24 mouse cellular contexts compared by ENCODE assay signal in the genomic region with DNA sequence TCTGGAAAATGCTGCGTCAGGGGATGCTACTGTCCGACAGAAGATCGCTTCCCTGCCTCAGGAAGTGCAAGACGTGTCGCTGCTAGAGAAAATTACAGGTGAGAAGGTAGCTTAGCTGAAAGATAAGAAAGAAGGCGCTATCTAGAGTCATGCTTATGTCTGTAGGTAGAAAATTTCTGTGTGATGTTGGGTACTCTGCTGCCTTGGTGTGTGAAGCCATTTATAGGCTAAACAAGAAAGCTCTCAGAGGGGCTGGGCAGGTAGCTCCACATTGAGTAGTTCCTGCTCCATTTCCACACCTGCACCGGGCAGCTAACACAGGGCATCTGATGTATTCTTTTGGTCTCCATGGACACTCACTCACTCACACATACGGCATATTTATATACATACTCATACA.
"Had no signal": no experiment of that assay in that cellular context is flagged by ENCODE, and none has a peak within 500 bp of the region (broad histone marks: within the 10 kb centered on the region; RNA-seq: fewer than 3 reads in every experiment).

No protein-coding gene starts in this region.

- ATAC-seq: hindbrain, postnatal 0 days; intestine, embryonic 16.5 days; liver, embryonic 12.5 days had no signal

- H3K9ac ChIP-seq: heart, embryonic 13.5 days; heart, embryonic 15.5 days; hindbrain, embryonic 13.5 days; hindbrain, embryonic 15.5 days; kidney, embryonic 15.5 days; limb, embryonic 13.5 days; limb, embryonic 15.5 days; liver, embryonic 12.5 days had no signal

- H3K4me3 ChIP-seq: heart, embryonic 13.5 days; heart, embryonic 15.5 days; hindbrain, embryonic 13.5 days; hindbrain, embryonic 15.5 days; kidney, embryonic 15.5 days; limb, embryonic 13.5 days; limb, embryonic 15.5 days; liver, embryonic 12.5 days had no signal

- H3K4me1 ChIP-seq: heart, embryonic 15.5 days; hindbrain, embryonic 13.5 days; hindbrain, embryonic 15.5 days; kidney, embryonic 15.5 days; limb, embryonic 13.5 days; limb, embryonic 15.5 days had no signal

- H3K27ac ChIP-seq: heart, embryonic 13.5 days; heart, embryonic 15.5 days; hindbrain, embryonic 13.5 days; hindbrain, embryonic 15.5 days; hindbrain, postnatal 0 days; kidney, embryonic 15.5 days; kidney, postnatal 0 days; limb, embryonic 13.5 days; limb, embryonic 15.5 days; liver, embryonic 12.5 days had no signal

- H3K27me3 ChIP-seq: heart, embryonic 13.5 days; heart, embryonic 15.5 days; hindbrain, embryonic 13.5 days; hindbrain, embryonic 15.5 days; kidney, embryonic 15.5 days; limb, embryonic 13.5 days; limb, embryonic 15.5 days; liver, embryonic 12.5 days had no signal

- H3K4me2 ChIP-seq: heart, embryonic 11.5 days; heart, embryonic 13.5 days; heart, embryonic 15.5 days; hindbrain, embryonic 13.5 days; hindbrain, embryonic 15.5 days; kidney, embryonic 15.5 days; limb, embryonic 13.5 days; limb, embryonic 15.5 days; liver, embryonic 12.5 days had no signal

- DNase-seq: gastrocnemius, postnatal 14 days; gastrocnemius, postnatal 36 days; heart, adult 18-20 months; heart, postnatal 14 days; heart, postnatal 36 days; kidney, adult 11 months; kidney, adult 2 months; kidney, adult 9 months; kidney, postnatal 36 days; layer of hippocampus, adult 9-11 months; layer of hippocampus, postnatal 36 days; left cerebral cortex, postnatal 4 days had no signal

- H3K9me3 ChIP-seq: heart, embryonic 13.5 days; heart, embryonic 15.5 days; hindbrain, embryonic 13.5 days; hindbrain, embryonic 15.5 days; kidney, embryonic 15.5 days; limb, embryonic 13.5 days; limb, embryonic 15.5 days; liver, embryonic 12.5 days had no signal
